Mouse (Mus musculus): ENCODE results near the gene Tmub2. TPM values are rescaled to one million over a fixed set of nuclear protein-coding genes. Genes with fewer than 3 reads are reported as not detected.

Gene Tmub2
- polyA plus RNA-seq, 1 experiment from 2014 or later = 20.8 TPM

- Histone ChIP-seq H3K9ac (replicated peaks) (no peak overlapping the region), H3K4me2 (ENCODE audit: low read depth, low read length) (no peak overlapping the region), H3K36me3 (replicated peaks; ENCODE audit: insufficient read depth, low read length) (peaks cover 62% of the 10 kb centered on the region), H3K4me3 (ENCODE audit: low read depth, low read length) (no peak overlapping the region), H3K9me3 (ENCODE audit: low read length) (no peaks in the 10 kb centered on the region), H3K27me3 (ENCODE audit: insufficient read depth, low read length) (no peaks in the 10 kb centered on the region), H3K27ac (ENCODE audit: low read depth) (no peak overlapping the region), H3K4me1 (ENCODE audit: insufficient read depth) (peaks cover 16% of the 10 kb centered on the region)
- no peak for ATAC-seq
- TF ChIP-seq CTCF (IDR thresholded peaks at IDR 0.05; ENCODE audit: low read depth) (no peak), EP300 (IDR thresholded peaks at IDR 0.05; ENCODE audit: low read depth) (no peak)
- DNase-seq = no peak
- WGBS (ENCODE audit: insufficient replicate concordance) = 90% methylated on average over 11 of the region's 11 CpGs
Measured at GRCm38 (mm10) chr11:102291051-102291535, 6.4 kb downstream of the Tmub2 start.

GRCm38 (mm10) chr11:102293971-102294370, 9.2 kb downstream of the Tmub2 start:
- Histone ChIP-seq H3K9ac (replicated peaks) (no peak overlapping the region), H3K27me3 (ENCODE audit: insufficient read depth, low read length) (no peaks in the 10 kb centered on the region), H3K36me3 (replicated peaks; ENCODE audit: insufficient read depth, low read length) (peaks cover 46% of the 10 kb centered on the region), H3K9me3 (ENCODE audit: low read length) (no peaks in the 10 kb centered on the region), H3K4me1 (ENCODE audit: insufficient read depth) (peaks cover 20% of the 10 kb centered on the region), H3K4me3 (ENCODE audit: low read depth, low read length) (no peak overlapping the region), H3K4me2 (ENCODE audit: low read depth, low read length) (no peak overlapping the region), H3K27ac (ENCODE audit: low read depth) (no peak overlapping the region)
- ATAC-seq = no peak
- TF ChIP-seq EP300 (IDR thresholded peaks at IDR 0.05; ENCODE audit: low read depth) (no peak), CTCF (IDR thresholded peaks at IDR 0.05; ENCODE audit: low read depth) (no peak)
- 94% methylated on average over 13 of the region's 13 CpGs for WGBS (ENCODE audit: insufficient replicate concordance)
- no peak for DNase-seq

GRCm38 (mm10) chr11:102294416-102294815, 9.7 kb downstream of the Tmub2 start:
- H3K9ac ChIP-seq (replicated peaks) = peak overlapping the region; percentile 97; the same call in 1 of the 2 replicates
- no peak overlapping the region for H3K4me3 ChIP-seq (ENCODE audit: low read depth, low read length)

GRCm38 (mm10) chr11:102294887-102295597, 10.3 kb downstream of the Tmub2 start:
- TF ChIP-seq CTCF (IDR thresholded peaks at IDR 0.05; ENCODE audit: low read depth) (peak; percentile 47), EP300 (IDR thresholded peaks at IDR 0.05; ENCODE audit: low read depth) (no peak)
- Histone ChIP-seq H3K4me3 (ENCODE audit: low read depth, low read length) (peak overlapping the region; percentile 93), H3K4me1 (ENCODE audit: insufficient read depth) (peaks cover 20% of the 10 kb centered on the region), H3K36me3 (replicated peaks; ENCODE audit: insufficient read depth, low read length) (peaks cover 41% of the 10 kb centered on the region), H3K4me2 (ENCODE audit: low read depth, low read length) (peak overlapping the region; percentile 97), H3K9me3 (ENCODE audit: low read length) (no peaks in the 10 kb centered on the region; the same call in 1 of the 2 replicates), H3K9ac (replicated peaks) (peak overlapping the region; percentile 97), H3K27ac (ENCODE audit: low read depth) (peak overlapping the region; percentile 100), H3K27me3 (ENCODE audit: insufficient read depth, low read length) (no peaks in the 10 kb centered on the region)
- 75% methylated on average over 12 of the region's 12 CpGs for WGBS (ENCODE audit: insufficient replicate concordance)
- DNase-seq (no peak), ATAC-seq (no peak)

More at GRCm38 (mm10) chr11:102294416-102294815, 9.7 kb downstream of the Tmub2 start:
- Histone ChIP-seq H3K9me3 (ENCODE audit: low read length) (no peaks in the 10 kb centered on the region), H3K36me3 (replicated peaks; ENCODE audit: insufficient read depth, low read length) (peaks cover 44% of the 10 kb centered on the region), H3K27ac (ENCODE audit: low read depth) (0 out of 2 replicates have a peak overlapping the region, but pooled peaks have one; percentile 100), H3K27me3 (ENCODE audit: insufficient read depth, low read length) (no peaks in the 10 kb centered on the region), H3K4me2 (ENCODE audit: low read depth, low read length) (no peak overlapping the region), H3K4me1 (ENCODE audit: insufficient read depth) (peaks cover 20% of the 10 kb centered on the region)
- no peak for TF ChIP-seq EP300 (IDR thresholded peaks at IDR 0.05; ENCODE audit: low read depth)
- no peak for TF ChIP-seq CTCF (IDR thresholded peaks at IDR 0.05; ENCODE audit: low read depth)
- DNase-seq (no peak), ATAC-seq (no peak)
- WGBS (ENCODE audit: insufficient replicate concordance) = 86% methylated on average over 5 of the region's 5 CpGs

GRCm38 (mm10) chr11:102295598-102296471, 11.1 kb downstream of the Tmub2 start:
- Histone ChIP-seq H3K27me3 (ENCODE audit: insufficient read depth, low read length) (no peaks in the 10 kb centered on the region), H3K27ac (ENCODE audit: low read depth) (peak overlapping the region; percentile 100), H3K36me3 (replicated peaks; ENCODE audit: insufficient read depth, low read length) (peaks cover 36% of the 10 kb centered on the region), H3K4me3 (ENCODE audit: low read depth, low read length) (peak overlapping the region; percentile 93), H3K4me1 (ENCODE audit: insufficient read depth) (peaks cover 20% of the 10 kb centered on the region), H3K9ac (replicated peaks) (peak overlapping the region; percentile 97), H3K4me2 (ENCODE audit: low read depth, low read length) (peak overlapping the region; percentile 97), H3K9me3 (ENCODE audit: low read length) (no peaks in the 10 kb centered on the region; the same call in 1 of the 2 replicates)
- peak; percentile 84 for DNase-seq
- no peak for TF ChIP-seq EP300 (IDR thresholded peaks at IDR 0.05; ENCODE audit: low read depth)
- no peak for TF ChIP-seq CTCF (IDR thresholded peaks at IDR 0.05; ENCODE audit: low read depth)
- ATAC-seq = peak; percentile 35
- WGBS (ENCODE audit: insufficient replicate concordance) = under 1% methylated on average over 39 of the region's 73 CpGs
